Mouse (Mus musculus): ENCODE data around the gene Sel1l3. TPM values are rescaled to one million over a fixed set of nuclear protein-coding genes. Genes with fewer than 3 reads are reported as not detected.

Gene Sel1l3
- total and polyA plus RNA-seq, 3 experiments: 0.28 to 0.76 (median 0.34) TPM

DNA sequence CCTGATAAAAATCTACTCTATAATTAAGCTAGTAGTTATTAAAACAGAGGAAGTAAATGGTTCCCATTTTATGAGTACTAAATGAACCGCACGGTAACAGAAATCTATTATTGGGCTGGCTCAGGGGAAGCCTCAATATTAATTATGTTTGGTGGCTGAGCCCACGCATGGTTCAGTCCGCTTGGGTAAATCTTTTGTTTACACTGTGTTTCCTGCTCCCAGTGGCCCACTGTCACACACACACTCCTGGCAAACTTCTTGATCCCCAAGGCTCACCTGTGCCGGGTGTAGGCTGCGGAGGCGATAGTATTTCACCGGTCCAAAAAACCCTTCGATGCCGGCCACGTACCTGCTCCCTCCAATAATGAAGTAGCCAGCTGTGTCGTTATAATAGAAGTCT is 39.3 kb downstream of the Sel1l3 start:
- Histone ChIP-seq H3K27me3 (replicated peaks) (no peaks in the 10 kb centered on the region), H3K9me3 (replicated peaks; ENCODE audit: low read length) (no peaks in the 10 kb centered on the region), H3K4me1 (ENCODE audit: control insufficient read depth in 1 of 2, insufficient read depth in 2 of 2) (peaks cover 2 to 19% of the 10 kb centered on the region in 2 experiments; a peak in 2 of 4 replicates), H3K4me2 (ENCODE audit: insufficient read depth, low read depth, poor library complexity, severe bottlenecking) (no peak overlapping the region), H3K79me2 (replicated peaks; ENCODE audit: control insufficient read depth, extremely low read depth, insufficient read depth, poor library complexity, severe bottlenecking) (no peaks in the 10 kb centered on the region), H3K36me3 (replicated peaks in 1 of 2; ENCODE audit: control insufficient read depth in 1 of 2, insufficient read depth in 1 of 2, low read length in 1 of 2) (no peaks in the 10 kb centered on the region), H3K4me3 (replicated peaks in 1 of 3; ENCODE audit: low read depth in 2 of 3, low read length in 2 of 3, poor library complexity in 1 of 3) (no peak overlapping the region), H3K27ac (ENCODE audit: insufficient read depth, low read depth) (no peak overlapping the region), H3K9ac (ENCODE audit: insufficient read depth, low read depth) (no peak overlapping the region)
- DNase-seq (ENCODE audit: extremely low read depth): no peak
- dilution Hi-C loops (cut with MboI; ENCODE audit: extremely low pct_ligation_motif_present, extremely low pct_unique_long_range_greater_than_20kb, low sequenced_read_pairs) (no loop called here), in situ Hi-C loops (cut with MboI; ENCODE audit: low pct_ligation_motif_present, low pct_unique_long_range_greater_than_20kb, low sequenced_read_pairs) (no loop called here)
- TF ChIP-seq USF1 (IDR thresholded peaks at IDR 0.05; ENCODE audit: low read depth, low read length) (no peak), IRF4 (IDR thresholded peaks at IDR 0.05; ENCODE audit: low read depth, low read length) (no peak), JUN (IDR thresholded peaks at IDR 0.05; ENCODE audit: insufficient read depth, low read depth, low read length) (no peak), MAFK (IDR thresholded peaks at IDR 0.05; ENCODE audit: insufficient replicate concordance, low read length) (no peak)

DNA sequence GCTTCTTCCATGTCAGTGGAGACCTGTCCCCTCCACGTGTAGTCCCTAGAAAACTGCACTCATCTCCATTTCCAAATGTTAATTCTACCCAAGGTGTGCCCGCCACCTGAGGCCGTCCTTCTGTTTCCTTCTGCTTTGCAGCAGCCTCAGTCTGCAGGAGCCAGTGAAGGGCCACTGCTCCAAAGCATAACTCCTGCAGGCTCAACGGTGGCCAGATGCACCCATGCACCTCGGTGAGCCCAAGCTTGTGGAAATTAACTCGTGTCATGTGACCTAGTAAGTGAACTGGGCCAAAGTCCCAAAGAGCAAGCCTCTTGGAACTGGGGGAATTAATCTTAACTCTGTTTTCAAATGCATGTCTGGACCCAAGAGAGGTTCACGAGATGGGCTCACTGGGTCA is 40.8 kb downstream of the Sel1l3 start:
- no peak for DNase-seq (ENCODE audit: extremely low read depth)
- dilution Hi-C loops (cut with MboI; ENCODE audit: extremely low pct_ligation_motif_present, extremely low pct_unique_long_range_greater_than_20kb, low sequenced_read_pairs) (no loop called here), in situ Hi-C loops (cut with MboI; ENCODE audit: low pct_ligation_motif_present, low pct_unique_long_range_greater_than_20kb, low sequenced_read_pairs) (no loop called here)
- no peaks in the 10 kb centered on the region for H3K79me2 ChIP-seq (replicated peaks; ENCODE audit: control insufficient read depth, extremely low read depth, insufficient read depth, poor library complexity, severe bottlenecking)
- H3K9ac ChIP-seq (ENCODE audit: insufficient read depth, low read depth): no peak overlapping the region
- no peaks in the 10 kb centered on the region for H3K27me3 ChIP-seq (replicated peaks)
- no peak overlapping the region for H3K4me2 ChIP-seq (ENCODE audit: insufficient read depth, low read depth, poor library complexity, severe bottlenecking)
- no peaks in the 10 kb centered on the region for H3K36me3 ChIP-seq (replicated peaks in 1 of 2; ENCODE audit: control insufficient read depth in 1 of 2, insufficient read depth in 1 of 2, low read length in 1 of 2)
- no peaks in the 10 kb centered on the region for H3K9me3 ChIP-seq (replicated peaks; ENCODE audit: low read length)
- peaks cover 2 to 19% of the 10 kb centered on the region in 2 experiments; a peak in 2 of 4 replicates for H3K4me1 ChIP-seq (ENCODE audit: control insufficient read depth in 1 of 2, insufficient read depth in 2 of 2)
- H3K27ac ChIP-seq (ENCODE audit: insufficient read depth, low read depth): no peak overlapping the region
- no peak for TF ChIP-seq JUN (IDR thresholded peaks at IDR 0.05; ENCODE audit: insufficient read depth, low read depth, low read length)
- TF ChIP-seq POLR2AphosphoS2 (IDR thresholded peaks at IDR 0.05; ENCODE audit: low read depth, low read length): no peak
- no peak for TF ChIP-seq KAT2A (IDR thresholded peaks at IDR 0.05; ENCODE audit: insufficient replicate concordance, low read length)
- TF ChIP-seq MAFK (IDR thresholded peaks at IDR 0.05; ENCODE audit: insufficient replicate concordance, low read length): no peak
- no peak for TF ChIP-seq MAX (IDR thresholded peaks at IDR 0.05; ENCODE audit: low read length)
- no peak for TF ChIP-seq ZC3H11A (IDR thresholded peaks at IDR 0.05; ENCODE audit: low read depth, low read length)
- no peak for TF ChIP-seq TCF12 (IDR thresholded peaks at IDR 0.05; ENCODE audit: low read depth, low read length)
- no peak for TF ChIP-seq USF1 (IDR thresholded peaks at IDR 0.05; ENCODE audit: low read depth, low read length)
- no peak for TF ChIP-seq HCFC1 (IDR thresholded peaks at IDR 0.05; ENCODE audit: low read depth, low read length)
- TF ChIP-seq CHD1 (IDR thresholded peaks at IDR 0.05; ENCODE audit: low read depth, low read length): no peak
- TF ChIP-seq ZNF384 (IDR thresholded peaks at IDR 0.05; ENCODE audit: low read depth, low read length): no peak
- TF ChIP-seq E2F4 (IDR thresholded peaks at IDR 0.05; ENCODE audit: insufficient replicate concordance, low read depth, low read length): no peak
- TF ChIP-seq UBTF (IDR thresholded peaks at IDR 0.05; ENCODE audit: low read depth, low read length): no peak
- no peak for TF ChIP-seq CHD2 (IDR thresholded peaks at IDR 0.05; ENCODE audit: low read length)
- TF ChIP-seq BHLHE40 (IDR thresholded peaks at IDR 0.05; ENCODE audit: low read depth, low read length): no peak
- no peak for TF ChIP-seq MEF2A (IDR thresholded peaks at IDR 0.05; ENCODE audit: borderline replicate concordance, low read depth, low read length)
- no peak for TF ChIP-seq RCOR1 (conservative IDR thresholded peaks at IDR 0.05; ENCODE audit: low read depth, low read length)
- TF ChIP-seq ZKSCAN1 (IDR thresholded peaks at IDR 0.05; ENCODE audit: borderline replicate concordance, low read depth, low read length): no peak
- no peak for TF ChIP-seq SMC3 (IDR thresholded peaks at IDR 0.05; ENCODE audit: low read depth, low read length)
- TF ChIP-seq MYC (IDR thresholded peaks at IDR 0.05; ENCODE audit: low read depth, low read length): no peak
- H3K4me3 ChIP-seq (replicated peaks in 1 of 3; ENCODE audit: low read depth in 2 of 3, low read length in 2 of 3, poor library complexity in 1 of 3): no peak overlapping the region

All from CH12.LX (cell line).